Comparison of ENCODE assay signal across 18 mouse cellular contexts in the genomic region with DNA sequence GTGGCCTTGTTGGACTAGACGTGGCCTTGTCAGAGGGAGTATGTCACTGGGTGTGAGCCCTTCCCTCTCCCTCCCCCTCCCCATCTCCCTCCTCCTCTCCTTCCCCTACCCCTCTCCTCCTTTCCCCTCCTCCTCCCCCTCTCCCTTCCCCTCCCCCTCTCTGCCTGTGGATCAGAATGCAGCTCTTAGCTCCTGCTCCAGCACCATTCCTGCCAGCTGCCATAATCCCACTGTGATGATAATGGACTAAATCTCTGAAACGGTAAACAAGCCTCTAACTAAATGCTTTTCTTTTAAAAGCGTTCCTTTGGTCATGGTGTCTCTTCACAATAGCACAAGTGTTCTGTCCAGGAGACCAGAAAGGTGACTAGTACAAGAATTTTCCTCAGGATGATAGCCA.
"Had no signal": no experiment of that assay in that cellular context is flagged by ENCODE, and none has a peak within 500 bp of the region (broad histone marks: within the 10 kb centered on the region; RNA-seq: fewer than 3 reads in every experiment).

No protein-coding gene starts in this region.

- DNase-seq: lung, adult 18-20 months; lung, embryonic 14.5 days; lung, postnatal 10 days; lung, postnatal 4 days; retina, postnatal 1 day; right cerebral cortex, adult 18-20 months; right cerebral cortex, postnatal 25 days; thymus, adult 2 months; thymus, postnatal 25 days; thymus, postnatal 4 days had no signal

- H3K9ac ChIP-seq: lung, embryonic 14.5 days; midbrain, embryonic 13.5 days; midbrain, embryonic 15.5 days; neural tube, embryonic 13.5 days; neural tube, embryonic 15.5 days; stomach, embryonic 15.5 days had no signal

- H3K27ac ChIP-seq: midbrain, embryonic 10.5 days; midbrain, embryonic 13.5 days; midbrain, embryonic 15.5 days; neural tube, embryonic 13.5 days; neural tube, embryonic 15.5 days; stomach, embryonic 15.5 days; stomach, postnatal 0 days had no signal

- H3K36me3 ChIP-seq: midbrain, embryonic 10.5 days; midbrain, embryonic 13.5 days; midbrain, embryonic 15.5 days; neural tube, embryonic 13.5 days; neural tube, embryonic 15.5 days; stomach, embryonic 15.5 days had no signal

- H3K4me3 ChIP-seq: midbrain, embryonic 10.5 days; midbrain, embryonic 13.5 days; midbrain, embryonic 15.5 days; myocyte; neural tube, embryonic 13.5 days; neural tube, embryonic 15.5 days; stomach, embryonic 15.5 days had no signal

- ATAC-seq: midbrain, embryonic 13.5 days; midbrain, embryonic 15.5 days had no signal

- H3K27me3 ChIP-seq: midbrain, embryonic 13.5 days; midbrain, embryonic 15.5 days; neural tube, embryonic 13.5 days; neural tube, embryonic 15.5 days; stomach, embryonic 15.5 days had no signal

- H3K9me3 ChIP-seq: midbrain, embryonic 10.5 days; midbrain, embryonic 13.5 days; midbrain, embryonic 15.5 days; neural tube, embryonic 13.5 days; neural tube, embryonic 15.5 days; stomach, embryonic 15.5 days had no signal

- H3K4me2 ChIP-seq: lung, embryonic 14.5 days; midbrain, embryonic 13.5 days; midbrain, embryonic 15.5 days; neural tube, embryonic 13.5 days; neural tube, embryonic 15.5 days; stomach, embryonic 15.5 days had no signal
